Mouse (Mus musculus): ENCODE measurements at regions not wholly inside any gene's neighbourhood (a gene's known extent, or its start where the extent isn't known, plus 50 kb on each side); places are given as distances from the start of the nearest gene placed in this dataset.

DNA sequence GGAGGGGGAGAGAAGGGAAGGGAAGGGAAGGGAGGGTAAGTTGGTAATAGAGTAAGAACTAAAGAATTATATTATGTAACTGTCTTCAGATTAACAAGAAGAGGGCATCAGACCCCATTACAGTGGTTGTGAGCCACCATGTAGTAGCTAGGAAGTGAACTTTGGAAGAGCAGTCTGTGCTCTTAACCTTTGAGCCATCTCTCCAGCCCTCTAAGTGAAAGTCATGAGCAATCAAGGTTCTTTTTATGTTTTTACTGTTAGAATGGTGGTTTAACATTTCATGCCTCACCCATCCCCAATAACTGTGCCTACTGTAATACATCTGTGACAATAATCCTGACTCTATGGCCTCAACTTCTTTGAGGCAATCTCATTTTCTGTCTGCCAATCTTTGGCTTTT, 169.6 kb upstream of the Arhgap24 start:
- H3K36me3 ChIP-seq (ENCODE audit: control insufficient read depth, insufficient read depth, low read length): no peaks in the 10 kb centered on the region
- no peak overlapping the region for H3K4me3 ChIP-seq (ENCODE audit: low read length)
- no peak overlapping the region for H3K9ac ChIP-seq (ENCODE audit: low read depth, low read length)
- no peaks in the 10 kb centered on the region for H3K27me3 ChIP-seq (replicated peaks; ENCODE audit: control insufficient read depth, insufficient read depth, low read length)
- H3K4me1 ChIP-seq (ENCODE audit: control insufficient read depth, insufficient read depth, low read depth, low read length): no peaks in the 10 kb centered on the region
- no peak overlapping the region for H3K27ac ChIP-seq (ENCODE audit: low read depth, low read length)
- H3K9me3 ChIP-seq (ENCODE audit: control insufficient read depth, low read length): no peaks in the 10 kb centered on the region
- ATAC-seq: no peak
- no peak overlapping the region for H3K4me2 ChIP-seq (ENCODE audit: low read length)

DNA sequence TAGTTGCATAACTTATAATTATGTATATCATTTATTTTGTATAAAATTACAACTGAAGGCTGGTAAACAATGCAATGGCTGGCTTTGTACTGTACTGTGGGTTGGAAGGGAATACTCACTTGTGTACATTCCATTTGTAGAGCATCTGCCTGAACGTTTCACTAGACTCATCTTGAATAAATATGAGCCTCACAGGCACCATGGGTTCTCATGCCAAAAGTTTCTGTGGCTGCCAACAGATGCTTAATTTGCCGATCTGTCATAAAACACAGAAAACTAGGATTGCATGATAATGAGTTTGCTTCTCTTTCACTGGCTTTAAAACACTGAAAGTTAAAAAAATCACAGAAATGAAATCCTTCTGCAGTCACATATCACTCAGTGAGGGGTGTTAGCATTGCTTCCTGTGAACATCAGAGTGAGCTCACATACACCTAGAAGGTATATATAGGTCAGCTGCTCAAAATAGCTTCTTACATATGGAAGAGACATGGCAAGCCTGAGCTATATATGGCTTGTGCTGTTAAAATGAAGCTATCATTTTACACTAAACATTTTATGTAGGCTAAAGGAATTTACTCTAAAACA, 152.9 kb upstream of the Arhgap24 start:
- 43% methylated on average over 2 of the region's 2 CpGs for WGBS
- Histone ChIP-seq H3K4me3 (ENCODE audit: low read length) (no peak overlapping the region), H3K27ac (ENCODE audit: low read depth, low read length) (no peak overlapping the region), H3K9ac (ENCODE audit: low read depth, low read length) (no peak overlapping the region), H3K36me3 (ENCODE audit: control insufficient read depth, insufficient read depth, low read length) (no peaks in the 10 kb centered on the region), H3K4me1 (ENCODE audit: control insufficient read depth, insufficient read depth, low read depth, low read length) (no peaks in the 10 kb centered on the region), H3K4me2 (ENCODE audit: low read length) (no peak overlapping the region), H3K9me3 (ENCODE audit: control insufficient read depth, low read length) (no peaks in the 10 kb centered on the region), H3K27me3 (replicated peaks; ENCODE audit: control insufficient read depth, insufficient read depth, low read length) (no peaks in the 10 kb centered on the region)
- peak; percentile 73; the same call in 1 of the 2 replicates for ATAC-seq

DNA sequence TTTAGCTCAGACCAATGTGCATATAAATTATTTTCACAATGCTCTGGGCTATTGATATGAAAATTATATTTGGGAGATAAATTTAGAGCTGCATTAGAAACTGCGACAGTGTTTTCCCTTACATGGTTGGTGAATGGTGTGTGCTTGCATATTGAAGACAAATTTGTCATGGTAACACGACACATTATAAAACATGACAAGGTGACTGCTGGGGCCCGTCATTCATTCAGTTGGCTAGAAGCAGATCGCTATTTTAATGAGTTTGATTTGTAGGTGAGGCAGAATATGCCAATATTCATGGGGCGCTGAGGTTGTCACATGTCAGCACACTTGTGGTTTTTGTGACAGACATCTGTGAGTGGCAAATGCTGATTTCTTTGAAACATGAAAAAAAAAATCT, 147.3 kb upstream of the Arhgap24 start:
- no peak for ATAC-seq
- 40% methylated on average over 5 of the region's 5 CpGs for WGBS
- H3K27ac ChIP-seq (ENCODE audit: low read depth, low read length): no peak overlapping the region
- H3K4me3 ChIP-seq (ENCODE audit: low read length): no peak overlapping the region
- no peaks in the 10 kb centered on the region for H3K9me3 ChIP-seq (ENCODE audit: control insufficient read depth, low read length)
- no peaks in the 10 kb centered on the region for H3K27me3 ChIP-seq (replicated peaks; ENCODE audit: control insufficient read depth, insufficient read depth, low read length)
- no peak overlapping the region for H3K9ac ChIP-seq (ENCODE audit: low read depth, low read length)
- no peaks in the 10 kb centered on the region for H3K36me3 ChIP-seq (ENCODE audit: control insufficient read depth, insufficient read depth, low read length)
- no peak overlapping the region for H3K4me2 ChIP-seq (ENCODE audit: low read length)
- no peaks in the 10 kb centered on the region for H3K4me1 ChIP-seq (ENCODE audit: control insufficient read depth, insufficient read depth, low read depth, low read length)

DNA sequence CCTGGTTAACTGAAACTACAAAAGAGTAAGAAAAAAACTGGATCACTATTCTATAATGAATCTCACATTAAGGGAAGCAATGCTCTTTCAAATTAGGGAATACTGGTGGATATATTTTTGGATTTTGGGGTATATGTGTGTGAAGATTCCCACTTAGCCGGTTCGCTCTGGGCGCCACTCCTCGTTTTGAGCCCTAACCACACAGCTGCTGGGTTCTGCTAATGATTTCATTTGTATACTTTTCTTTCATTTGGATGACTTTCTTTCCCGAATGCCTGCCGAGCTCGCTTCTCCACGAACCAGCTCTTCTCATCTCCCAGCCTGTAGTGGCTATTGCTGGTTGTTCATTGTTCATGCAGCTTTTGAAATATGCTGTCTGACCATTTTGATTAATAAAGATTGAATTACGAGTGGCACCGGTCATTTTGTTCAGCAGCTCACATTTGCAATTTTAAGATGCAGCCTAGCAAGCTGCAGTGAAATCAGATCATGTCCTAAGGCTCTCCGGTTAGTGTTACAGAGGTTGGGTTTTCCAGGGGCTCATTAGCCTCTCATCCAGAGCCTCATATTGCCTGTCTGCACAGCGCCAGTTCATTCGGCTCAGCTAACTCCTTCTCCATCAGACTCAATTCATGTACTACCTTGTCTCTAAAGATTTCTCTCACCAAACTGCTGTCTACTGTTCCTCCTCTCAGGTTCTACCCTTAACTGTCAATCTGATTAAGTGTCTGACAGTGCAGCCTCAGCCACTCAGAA, 146.6 kb upstream of the Arhgap24 start:
- no peak overlapping the region for H3K9ac ChIP-seq (ENCODE audit: low read depth, low read length)

DNA sequence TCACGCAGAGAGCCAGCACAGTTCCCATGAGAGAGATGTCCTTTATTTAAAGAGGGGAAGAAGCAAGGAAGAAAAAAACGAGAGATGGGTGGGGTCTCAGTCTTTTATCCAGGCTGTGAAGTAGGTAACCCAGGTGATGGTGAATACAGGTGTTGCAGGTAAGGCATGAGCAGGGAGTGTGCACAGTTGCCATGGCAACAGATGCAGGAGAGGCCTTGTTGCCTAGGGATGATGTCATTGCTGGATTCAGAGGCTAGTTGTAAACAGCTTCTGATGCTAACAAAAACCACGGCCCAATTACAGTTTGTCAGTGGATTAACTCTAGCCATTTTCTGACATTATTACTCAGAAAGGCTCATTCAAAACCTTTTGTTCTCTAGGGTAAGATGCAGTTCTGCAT, 114.7 kb upstream of the Arhgap24 start:
- Histone ChIP-seq H3K27me3 (replicated peaks; ENCODE audit: control insufficient read depth, insufficient read depth, low read length) (no peaks in the 10 kb centered on the region), H3K36me3 (ENCODE audit: control insufficient read depth, insufficient read depth, low read length) (no peaks in the 10 kb centered on the region), H3K4me1 (ENCODE audit: control insufficient read depth, insufficient read depth, low read depth, low read length) (no peaks in the 10 kb centered on the region), H3K27ac (ENCODE audit: low read depth, low read length) (no peak overlapping the region), H3K9me3 (ENCODE audit: control insufficient read depth, low read length) (no peaks in the 10 kb centered on the region), H3K4me2 (ENCODE audit: low read length) (no peak overlapping the region), H3K9ac (ENCODE audit: low read depth, low read length) (no peak overlapping the region), H3K4me3 (ENCODE audit: low read length) (no peak overlapping the region)
- 65% methylated on average over 3 of the region's 3 CpGs for WGBS
- peak; percentile 76 for ATAC-seq

More for the DNA sequence above, 146.6 kb upstream of the Arhgap24 start:
- Histone ChIP-seq H3K36me3 (ENCODE audit: control insufficient read depth, insufficient read depth, low read length) (no peaks in the 10 kb centered on the region), H3K27ac (ENCODE audit: low read depth, low read length) (no peak overlapping the region), H3K4me2 (ENCODE audit: low read length) (0 out of 2 replicates have a peak overlapping the region, but pooled peaks have one; percentile 8), H3K4me3 (ENCODE audit: low read length) (no peak overlapping the region), H3K27me3 (replicated peaks; ENCODE audit: control insufficient read depth, insufficient read depth, low read length) (no peaks in the 10 kb centered on the region), H3K9me3 (ENCODE audit: control insufficient read depth, low read length) (no peaks in the 10 kb centered on the region), H3K4me1 (ENCODE audit: control insufficient read depth, insufficient read depth, low read depth, low read length) (no peaks in the 10 kb centered on the region)
- ATAC-seq: peak; percentile 48; the same call in 1 of the 2 replicates
- 56% methylated on average over 13 of the region's 13 CpGs for WGBS

DNA sequence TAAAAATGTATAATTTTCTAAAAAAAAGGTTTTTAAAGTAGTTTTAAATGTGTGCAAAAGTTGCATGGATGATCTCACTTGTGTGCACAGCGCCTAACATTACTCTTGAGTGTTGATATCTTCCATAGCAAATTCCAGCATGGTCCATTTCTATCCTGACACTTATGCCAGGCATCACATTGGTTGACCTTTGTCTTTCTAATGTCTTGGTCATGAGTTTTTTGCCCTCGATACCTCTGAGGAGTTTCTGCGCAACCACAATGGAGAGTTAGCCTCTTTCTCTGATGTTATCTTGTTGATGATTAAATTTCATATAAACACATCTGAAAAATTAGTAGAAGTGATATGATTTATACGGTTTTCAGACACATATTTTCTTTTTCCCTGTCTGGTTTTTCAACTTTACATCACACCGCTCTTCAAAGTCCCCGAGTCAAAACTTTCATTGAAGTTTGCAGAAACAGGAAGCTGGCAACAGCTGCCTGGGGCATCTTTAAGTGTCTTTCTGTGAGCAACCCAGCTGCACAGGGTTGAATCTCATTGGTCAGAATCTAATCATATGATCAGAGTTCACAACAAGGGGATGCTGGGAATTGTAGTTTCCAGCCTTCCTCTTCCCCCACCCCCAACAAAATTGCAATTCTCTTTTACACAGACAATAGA, 107.8 kb upstream of the Arhgap24 start:
- Histone ChIP-seq H3K4me2 (ENCODE audit: low read length) (no peak overlapping the region), H3K27me3 (replicated peaks; ENCODE audit: control insufficient read depth, insufficient read depth, low read length) (no peaks in the 10 kb centered on the region; the same call in 1 of the 2 replicates), H3K4me3 (ENCODE audit: low read length) (no peak overlapping the region), H3K9ac (ENCODE audit: low read depth, low read length) (no peak overlapping the region), H3K36me3 (ENCODE audit: control insufficient read depth, insufficient read depth, low read length) (no peaks in the 10 kb centered on the region), H3K9me3 (ENCODE audit: control insufficient read depth, low read length) (no peaks in the 10 kb centered on the region), H3K27ac (ENCODE audit: low read depth, low read length) (no peak overlapping the region), H3K4me1 (ENCODE audit: control insufficient read depth, insufficient read depth, low read depth, low read length) (no peaks in the 10 kb centered on the region)
- ATAC-seq: peak; percentile 91
- WGBS: 70% methylated on average over 6 of the region's 6 CpGs

DNA sequence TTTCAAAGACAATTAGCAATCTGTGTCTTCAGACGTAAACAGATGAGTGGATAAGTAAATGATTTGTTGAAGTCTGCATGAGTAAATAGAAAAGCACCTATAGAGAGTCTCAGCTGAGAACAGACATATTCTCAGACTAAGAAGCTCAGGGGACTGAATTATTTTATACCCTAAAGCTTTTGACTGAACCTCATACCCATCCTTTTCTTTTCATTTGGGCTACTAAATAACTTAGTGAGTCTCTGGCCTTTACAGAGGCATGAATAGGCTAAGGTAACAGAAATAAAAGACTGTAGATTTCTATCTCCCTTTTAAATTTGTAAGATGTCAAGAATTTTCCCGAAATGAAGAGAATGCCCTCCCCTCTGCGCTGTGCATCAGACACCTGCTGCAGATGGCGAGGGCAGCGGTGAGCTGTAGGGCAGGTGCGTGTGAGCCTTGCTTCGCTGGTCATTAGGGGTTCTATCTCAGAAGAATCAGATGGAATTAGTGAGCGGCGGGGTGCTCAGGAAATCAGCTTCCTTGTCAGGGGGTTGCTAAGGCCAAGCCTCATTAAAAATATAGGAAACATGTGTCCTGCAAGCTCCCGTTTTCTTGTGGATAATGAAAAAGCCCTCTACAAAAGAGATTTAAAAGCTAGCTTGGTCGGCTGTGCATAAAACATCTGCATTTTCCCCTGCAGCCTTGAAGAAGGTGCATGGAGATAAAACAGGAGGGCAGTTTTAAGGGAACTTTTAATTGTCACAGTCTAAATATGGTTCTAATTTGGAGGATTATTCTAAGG, 107.0 kb upstream of the Arhgap24 start:
- Histone ChIP-seq H3K27ac (ENCODE audit: low read depth, low read length) (0 out of 2 replicates have a peak overlapping the region, but pooled peaks have one; percentile 5), H3K9ac (ENCODE audit: low read depth, low read length) (no peak overlapping the region), H3K4me1 (ENCODE audit: control insufficient read depth, insufficient read depth, low read depth, low read length) (no peaks in the 10 kb centered on the region), H3K9me3 (ENCODE audit: control insufficient read depth, low read length) (no peaks in the 10 kb centered on the region), H3K4me3 (ENCODE audit: low read length) (no peak overlapping the region), H3K27me3 (replicated peaks; ENCODE audit: control insufficient read depth, insufficient read depth, low read length) (no peaks in the 10 kb centered on the region; the same call in 1 of the 2 replicates), H3K4me2 (ENCODE audit: low read length) (no peak overlapping the region), H3K36me3 (ENCODE audit: control insufficient read depth, insufficient read depth, low read length) (no peaks in the 10 kb centered on the region)
- ATAC-seq: peak; percentile 72
- 56% methylated on average over 11 of the region's 11 CpGs for WGBS

DNA sequence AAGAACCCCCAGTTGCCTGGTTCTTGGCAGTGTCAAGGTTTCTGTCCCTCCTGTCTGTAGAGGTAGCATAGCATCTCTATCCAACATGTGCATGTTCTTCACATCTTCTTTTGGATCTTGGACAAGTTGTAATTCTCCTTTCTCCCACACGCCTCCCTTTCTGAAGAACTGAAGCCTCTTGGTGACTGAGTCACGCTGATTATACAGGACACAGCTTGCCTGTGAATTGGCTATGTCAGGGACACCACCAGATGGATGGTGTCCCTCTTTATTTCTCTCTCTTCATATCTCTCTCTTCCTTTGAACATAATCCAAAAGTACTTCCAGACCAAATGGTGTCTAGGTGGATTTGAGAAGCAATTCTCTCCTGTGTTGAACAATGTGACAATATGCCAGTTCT, 105.9 kb upstream of the Arhgap24 start:
- no peak overlapping the region for H3K4me2 ChIP-seq (ENCODE audit: low read length)
- H3K27me3 ChIP-seq (replicated peaks; ENCODE audit: control insufficient read depth, insufficient read depth, low read length): no peaks in the 10 kb centered on the region; the same call in 1 of the 2 replicates
- no peak overlapping the region for H3K27ac ChIP-seq (ENCODE audit: low read depth, low read length)
- H3K4me3 ChIP-seq (ENCODE audit: low read length): no peak overlapping the region
- H3K4me1 ChIP-seq (ENCODE audit: control insufficient read depth, insufficient read depth, low read depth, low read length): no peaks in the 10 kb centered on the region
- no peaks in the 10 kb centered on the region for H3K36me3 ChIP-seq (ENCODE audit: control insufficient read depth, insufficient read depth, low read length)
- 84% methylated on average over 2 of the region's 2 CpGs for WGBS
- no peaks in the 10 kb centered on the region for H3K9me3 ChIP-seq (ENCODE audit: control insufficient read depth, low read length)
- H3K9ac ChIP-seq (ENCODE audit: low read depth, low read length): no peak overlapping the region
- ATAC-seq: no peak

DNA sequence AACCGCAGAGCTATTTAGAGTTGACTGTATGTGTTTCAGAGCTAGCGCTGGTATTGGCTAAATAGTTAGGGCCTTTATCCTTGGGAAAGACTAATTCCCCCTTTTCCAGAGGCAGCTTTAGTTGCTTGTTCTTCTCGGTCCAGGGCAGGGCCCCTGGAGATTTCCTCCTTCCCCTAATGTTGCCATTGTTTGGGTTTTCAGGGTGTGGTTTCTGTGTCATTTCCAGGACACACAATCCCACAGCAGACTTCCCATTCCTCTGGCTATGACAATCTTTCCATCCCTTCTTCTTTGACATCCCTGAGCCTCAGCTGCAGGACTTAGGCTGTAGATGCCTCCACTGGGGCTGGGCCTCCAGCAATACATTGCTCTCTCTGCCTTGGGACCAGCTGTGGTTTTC, 87.2 kb upstream of the Arhgap24 start:
- WGBS: 91% methylated on average over 3 of the region's 3 CpGs
- Histone ChIP-seq H3K36me3 (ENCODE audit: control insufficient read depth, insufficient read depth, low read length) (no peaks in the 10 kb centered on the region), H3K4me3 (ENCODE audit: low read length) (no peak overlapping the region), H3K9me3 (ENCODE audit: control insufficient read depth, low read length) (no peaks in the 10 kb centered on the region), H3K27ac (ENCODE audit: low read depth, low read length) (no peak overlapping the region), H3K4me1 (ENCODE audit: control insufficient read depth, insufficient read depth, low read depth, low read length) (no peaks in the 10 kb centered on the region), H3K27me3 (replicated peaks; ENCODE audit: control insufficient read depth, insufficient read depth, low read length) (no peaks in the 10 kb centered on the region), H3K4me2 (ENCODE audit: low read length) (no peak overlapping the region), H3K9ac (ENCODE audit: low read depth, low read length) (no peak overlapping the region)
- ATAC-seq: no peak

All from hindbrain, embryonic 16.5 days (tissue).